Mouse (Mus musculus): Measurements from ENCODE around the gene Tgm1.

Gene Tgm1

DNA sequence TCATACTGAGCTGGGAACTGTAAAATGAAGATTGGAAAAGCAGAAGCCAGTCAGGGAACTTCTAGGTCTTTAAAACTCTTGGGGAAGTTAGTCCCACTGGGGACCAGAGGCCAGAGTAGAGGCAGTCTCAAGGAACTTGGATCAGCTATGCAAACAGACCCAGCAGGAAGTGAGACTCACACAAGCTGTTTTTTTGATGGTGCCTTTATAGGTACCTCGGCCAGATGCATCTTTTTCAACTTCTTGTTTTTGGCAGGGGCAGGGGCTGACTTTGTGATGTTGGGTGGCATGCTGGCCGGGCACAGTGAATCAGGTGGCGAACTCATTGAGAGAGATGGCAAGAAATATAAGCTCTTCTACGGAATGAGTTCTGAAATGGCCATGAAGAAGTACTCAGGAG is 36.1 kb downstream of the Tgm1 start:
- no peak for DNase-seq (ENCODE audit: inconsistent age in 2 of 2, low spot score in 1 of 2)

DNA sequence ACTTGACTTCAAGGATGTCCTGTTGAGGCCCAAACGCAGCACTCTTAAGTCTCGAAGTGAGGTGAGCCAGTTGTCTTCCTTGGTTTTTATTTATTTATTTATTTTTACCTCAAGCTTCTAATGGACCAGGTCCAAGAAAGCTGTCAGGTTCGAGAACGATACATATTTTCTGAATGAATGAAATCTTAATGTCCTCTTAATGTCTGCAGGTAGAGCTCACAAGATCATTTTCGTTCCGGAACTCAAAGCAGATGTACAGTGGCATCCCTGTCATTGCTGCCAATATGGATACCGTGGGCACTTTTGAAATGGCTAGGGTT is 41.0 kb downstream of the Tgm1 start:
- no peak for DNase-seq (ENCODE audit: inconsistent age in 2 of 2, low spot score in 1 of 2)

DNA sequence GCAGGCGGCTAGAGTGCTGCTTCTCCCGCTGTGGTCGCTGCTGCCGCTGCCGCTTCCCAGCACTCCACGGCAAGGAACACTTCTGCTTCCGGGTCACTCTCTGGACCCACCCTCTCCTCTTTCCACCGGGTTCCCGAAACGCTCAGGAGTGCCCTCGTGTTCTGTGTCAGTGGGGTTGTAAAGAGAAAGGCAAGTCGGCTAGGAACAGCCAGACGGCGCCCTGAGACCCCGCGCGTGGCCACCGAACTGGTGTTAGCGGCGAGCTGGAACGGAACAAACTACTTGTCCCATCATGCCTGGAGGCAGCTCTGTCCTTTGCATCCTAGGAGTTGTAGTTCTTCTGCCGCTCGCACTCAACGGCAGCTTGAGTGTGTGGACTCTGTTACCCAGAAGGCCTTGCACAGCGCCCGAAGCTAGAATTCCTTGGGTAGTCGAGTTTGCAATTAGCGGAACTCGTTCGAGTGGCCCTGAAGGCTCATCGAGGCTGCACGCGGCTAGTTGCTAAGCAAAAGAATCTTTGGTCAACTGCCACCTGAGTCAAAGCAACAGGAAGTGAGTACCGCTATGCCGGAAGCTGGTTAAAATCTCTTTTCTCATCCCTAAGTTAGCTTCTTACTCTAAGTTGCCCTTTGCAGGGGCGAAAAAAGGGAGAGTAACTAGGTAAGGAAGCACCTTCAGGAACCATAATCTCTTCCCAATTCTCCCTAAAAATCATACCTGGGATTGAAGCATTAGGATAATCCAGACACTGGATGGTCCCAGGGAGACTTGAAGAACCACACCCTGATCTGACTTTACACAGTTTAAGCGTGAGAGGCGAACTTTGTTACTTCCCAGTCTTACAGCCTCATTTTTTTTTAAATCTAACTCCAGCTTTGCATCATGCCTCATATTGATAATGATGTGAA is 41.6 kb downstream of the Tgm1 start, which contains the start of the genes Gmpr2 and Nedd8:
Gene Gmpr2, plus strand, starts transcription at position 109 of the 908 bp plus-strand sequence.
Gene Nedd8, minus strand, starts transcription at position 292 of the 908 bp plus-strand sequence.
- DNase-seq (ENCODE audit: inconsistent age in 2 of 2, low spot score in 1 of 2): peak; percentile 93 to 99

DNA sequence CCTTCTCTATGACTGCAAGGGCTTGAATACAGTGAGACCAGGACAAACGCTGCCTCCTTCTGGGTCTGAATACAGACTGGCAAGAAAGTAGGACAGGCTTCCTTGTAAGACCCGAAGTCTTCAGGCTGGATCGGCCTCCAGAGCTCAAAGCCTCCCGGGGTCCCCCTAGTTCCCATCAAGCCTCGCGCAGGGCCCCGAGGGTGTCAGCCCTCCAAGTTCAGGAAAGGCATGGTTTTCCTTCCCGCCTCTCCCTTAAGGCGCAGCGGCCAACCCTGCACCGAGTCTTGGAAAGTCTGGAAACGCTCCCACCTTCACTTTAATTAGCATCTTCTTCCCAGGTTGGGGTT is 42.3 kb downstream of the Tgm1 start:
- DNase-seq (ENCODE audit: inconsistent age in 2 of 2, low spot score in 1 of 2): no peak

DNA sequence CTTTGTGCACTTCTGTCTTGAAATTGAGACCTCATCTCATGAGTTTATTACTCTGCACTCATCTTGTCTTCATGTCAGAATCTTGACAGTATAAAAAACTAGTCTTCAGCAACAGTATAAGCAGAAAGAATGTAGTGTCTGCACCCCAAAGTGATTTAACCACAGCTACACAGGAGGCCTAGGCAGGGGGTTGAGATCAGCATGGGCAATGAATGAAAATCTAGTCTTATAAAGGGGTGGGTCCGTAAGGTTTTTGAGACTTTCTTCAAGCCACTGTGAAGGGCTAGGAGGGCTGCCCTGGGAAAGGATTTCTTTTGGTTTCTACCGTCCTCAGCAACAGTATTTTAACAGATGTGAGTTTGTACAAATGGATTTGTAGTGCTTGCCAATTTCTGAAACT is 53.1 kb downstream of the Tgm1 start:
- DNase-seq (ENCODE audit: inconsistent age in 2 of 2, low spot score in 1 of 2): no peak

DNA sequence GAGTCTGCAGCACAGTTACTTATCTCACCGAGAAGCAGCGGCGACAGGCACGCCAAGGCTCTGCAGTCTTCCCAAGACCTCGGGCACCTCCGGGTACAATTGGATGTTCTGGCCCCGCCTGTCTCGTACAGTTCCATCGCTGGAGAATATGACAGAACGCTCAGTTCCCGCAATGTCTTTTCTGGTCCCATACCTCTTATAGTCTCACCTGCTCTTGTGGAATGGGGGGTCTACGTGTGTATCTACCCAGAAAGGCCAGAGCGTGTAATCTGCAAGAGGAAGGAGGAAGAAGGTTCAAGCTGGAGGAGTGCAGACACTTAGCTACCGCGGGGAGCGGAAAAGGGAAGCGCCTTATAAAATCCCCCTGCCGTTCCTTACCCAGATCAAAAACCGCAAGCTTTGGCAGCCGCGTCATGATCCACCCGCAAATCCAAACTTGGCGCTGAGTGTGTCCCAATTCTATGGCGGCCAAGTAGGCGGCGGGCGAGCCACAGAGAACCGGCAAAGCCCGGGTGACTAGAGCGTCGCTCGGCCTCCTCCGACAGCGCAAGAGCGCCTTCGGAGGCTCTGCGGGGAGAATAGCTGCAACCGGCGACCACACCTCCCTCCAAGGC is 53.7 kb downstream of the Tgm1 start, which contains the start of gene Mdp1:
Gene Mdp1, minus strand, starts transcription at position 549 of the 614 bp plus-strand sequence.
- peak; percentile 85 to 92 for DNase-seq (ENCODE audit: inconsistent age in 2 of 2, low spot score in 1 of 2)

DNA sequence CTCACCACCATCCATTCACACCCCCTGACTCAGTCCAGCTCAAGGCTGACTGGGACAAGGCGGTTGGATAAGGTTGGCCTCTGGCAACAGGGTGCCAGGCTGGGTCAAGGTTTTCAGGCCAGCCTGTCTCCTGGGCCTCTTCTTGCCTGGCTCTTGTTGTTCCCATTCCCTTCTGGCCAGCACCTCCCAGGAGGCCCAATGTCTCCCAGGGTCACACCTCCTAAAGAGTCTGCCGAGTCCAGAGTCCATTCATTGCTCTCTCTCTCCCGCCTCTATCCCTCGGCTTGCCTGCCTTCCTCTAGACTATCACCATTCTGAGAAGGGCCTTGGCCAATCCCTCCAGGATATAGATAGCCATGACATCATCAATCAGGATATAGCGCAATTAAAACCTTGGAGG is 55.7 kb downstream of the Tgm1 start:
- DNase-seq (ENCODE audit: inconsistent age in 2 of 2, low spot score in 1 of 2): peak; percentile 83 to 90

DNA sequence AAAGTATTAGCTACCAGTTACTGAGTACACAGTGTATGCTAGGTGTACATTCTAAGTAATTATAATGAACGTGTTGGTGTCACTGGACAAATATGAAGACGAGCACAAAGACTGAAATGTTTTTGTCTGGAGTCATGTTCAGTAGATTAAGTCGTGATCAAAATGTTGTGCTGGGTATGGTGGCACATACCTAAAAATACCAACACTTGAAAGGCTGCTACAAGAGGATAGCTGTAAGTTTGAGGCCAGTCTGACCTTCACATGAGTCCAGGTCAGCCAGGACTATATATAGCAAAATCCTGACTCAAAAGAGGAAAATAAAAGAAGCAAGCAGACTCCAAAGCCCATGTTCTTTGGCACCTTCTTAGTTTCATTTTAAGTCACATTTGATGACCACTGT is 56.8 kb downstream of the Tgm1 start:
- DNase-seq (ENCODE audit: inconsistent age in 2 of 2, low spot score in 1 of 2): no peak

DNA sequence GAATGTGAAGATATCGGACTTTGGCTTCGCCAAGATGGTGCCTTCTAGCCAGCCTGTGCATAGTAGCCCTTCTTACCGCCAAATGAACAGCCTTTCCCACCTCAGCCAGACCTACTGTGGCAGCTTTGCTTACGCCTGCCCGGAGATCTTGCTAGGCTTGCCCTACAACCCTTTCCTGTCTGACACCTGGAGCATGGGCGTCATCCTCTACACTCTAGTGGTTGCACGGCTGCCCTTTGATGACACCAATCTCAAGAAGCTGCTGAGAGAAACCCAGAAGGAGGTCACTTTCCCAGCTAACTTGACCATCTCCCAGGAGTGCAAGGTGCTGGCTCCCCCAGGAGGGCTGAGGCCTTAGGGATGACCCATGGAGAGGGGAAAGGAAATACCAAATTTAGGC is 62.2 kb downstream of the Tgm1 start:
- DNase-seq (ENCODE audit: inconsistent age in 2 of 2, low spot score in 1 of 2): no peak

All from adrenal gland, adult (tissue).